Mouse (Mus musculus) lung, postnatal 0 days (tissue): Measurements from ENCODE around the gene Eef1akmt1.

Source experiments
- CTCF ChIP-seq: IDR thresholded peaks from 2 replicates; pipeline ENCODE4 v1.5.1; 2016; ENCODE audit warnings: antibody characterized with exemption, mild to moderate bottlenecking
- EP300 ChIP-seq: IDR thresholded peaks from 2 replicates; pipeline ENCODE4 v1.6.1; 2016; ENCODE audit warnings: antibody characterized with exemption, mild to moderate bottlenecking, control low read depth

DNA sequence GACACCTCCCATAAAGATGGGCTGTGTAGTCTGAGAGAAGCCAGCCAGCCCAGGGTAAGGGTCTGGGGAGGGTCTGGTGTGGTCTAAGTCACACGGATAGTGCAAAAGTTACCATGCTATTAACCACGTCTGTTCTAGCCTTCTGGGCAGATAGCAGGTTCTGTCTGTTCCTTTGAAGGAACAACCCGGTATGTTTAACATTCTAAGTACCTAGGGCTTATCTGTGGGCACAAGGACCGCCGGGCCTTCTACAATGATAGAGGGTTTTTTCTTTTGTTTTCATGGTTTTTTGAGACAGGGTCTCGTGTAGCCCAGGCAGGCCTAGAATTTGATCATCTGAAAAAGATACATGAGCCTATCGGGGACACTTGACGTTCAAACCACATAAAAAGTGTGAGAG, 25.3 kb downstream of the Eef1akmt1 start:
- no peak for TF ChIP-seq CTCF
- TF ChIP-seq EP300 = no peak
